Mouse (Mus musculus) cerebellum, adult 9-10 months (tissue): ENCODE measurements around the gene Cadm3.

Source experiments
- DNase-seq: peaks from one replicate; pipeline ENCODE4 v3.0.0; 2022

The Cadm3 gene

GRCm38 (mm10) chr1:173367356-173368046 lies at the start of gene Cadm3:
Gene Cadm3 (minus strand): TSS chr1:173367695.
- peak; percentile 92 for DNase-seq

GRCm38 (mm10) chr1:173414631-173415030 lies 47.1 kb upstream of the Cadm3 start:
- DNase-seq = no peak

GRCm38 (mm10) chr1:173411863-173412262 lies 44.4 kb upstream of the Cadm3 start:
- no peak for DNase-seq

- DNase-seq = no peak
Observed at GRCm38 (mm10) chr1:173409066-173409465, 41.6 kb upstream of the Cadm3 start.

GRCm38 (mm10) chr1:173404696-173405309 lies 37.3 kb upstream of the Cadm3 start:
- DNase-seq = no peak

GRCm38 (mm10) chr1:173398323-173398970 lies 31.0 kb upstream of the Cadm3 start:
- peak; percentile 75 for DNase-seq

GRCm38 (mm10) chr1:173391754-173392153 lies 24.3 kb upstream of the Cadm3 start:
- DNase-seq = no peak

- peak; percentile 99 for DNase-seq
Observed at GRCm38 (mm10) chr1:173389901-173390401, 22.5 kb upstream of the Cadm3 start.

GRCm38 (mm10) chr1:173389431-173389830 lies 21.9 kb upstream of the Cadm3 start:
- DNase-seq = no peak

GRCm38 (mm10) chr1:173381436-173381835 lies 13.9 kb upstream of the Cadm3 start:
- DNase-seq = no peak

GRCm38 (mm10) chr1:173377380-173378112 lies 10.1 kb upstream of the Cadm3 start:
- peak; percentile 90 for DNase-seq

GRCm38 (mm10) chr1:173374020-173374419 lies 6.5 kb upstream of the Cadm3 start:
- no peak for DNase-seq

GRCm38 (mm10) chr1:173371586-173371985 lies 4.1 kb upstream of the Cadm3 start:
- peak; percentile 95 for DNase-seq

GRCm38 (mm10) chr1:173370456-173370855 lies 3.0 kb upstream of the Cadm3 start:
- DNase-seq = peak; percentile 55

GRCm38 (mm10) chr1:173369611-173370010 lies 2.1 kb upstream of the Cadm3 start:
- DNase-seq = peak; percentile 78

GRCm38 (mm10) chr1:173366701-173367355 lies 667 bp downstream of the Cadm3 start:
- DNase-seq = peak; percentile 79

- peak; percentile 91 for DNase-seq
Observed at GRCm38 (mm10) chr1:173365970-173366409, 1.5 kb downstream of the Cadm3 start.

GRCm38 (mm10) chr1:173364125-173364800 lies 3.2 kb downstream of the Cadm3 start:
- peak; percentile 93 for DNase-seq

- DNase-seq = no peak
Observed at GRCm38 (mm10) chr1:173363436-173363835, 4.1 kb downstream of the Cadm3 start.

GRCm38 (mm10) chr1:173361651-173362050 lies 5.8 kb downstream of the Cadm3 start:
- no peak for DNase-seq

- DNase-seq = peak; percentile 96
Observed at GRCm38 (mm10) chr1:173359590-173360290, 7.8 kb downstream of the Cadm3 start.
